Mouse (Mus musculus): Measurements from ENCODE around the gene Gm12355.
"Not testable (repeated sequence)": the region's sequence is repeated elsewhere in the genome, so short reads cannot be mapped to it uniquely, and the experiment has no call there.

- not testable (repeated sequence) for TF ChIP-seq CTCF (IDR thresholded peaks at IDR 0.05; ENCODE audit: borderline replicate concordance, insufficient read depth, low read length); POLR2A (IDR thresholded peaks at IDR 0.05; ENCODE audit: low read depth, low read length)
These were observed 10.0 kb upstream of the Gm12355 start for GRCm38 (mm10) chr11:98635312-98635970.

All from embryonic fibroblast, embryonic 13.5 days (primary cell).